Comparison of ENCODE assay signal across 15 mouse cellular contexts in genomic region chr5:123222346-123223050, GRCm38 (mm10). TPM values are rescaled to one million over a fixed set of nuclear protein-coding genes. Genes with fewer than 3 reads are reported as not detected.
"Had no signal": no experiment of that assay in that cellular context is flagged by ENCODE, and none has a peak within 500 bp of the region (broad histone marks: within the 10 kb centered on the region; RNA-seq: fewer than 3 reads in every experiment).

No protein-coding gene starts in this region.

RNA-seq across cellular contexts. Expression of gene Wdr66, which starts 29.4 kb away (rescaled TPM):
- total RNA-seq: monocyte, adult 5-6 weeks had no signal

RNA-seq across cellular contexts. Expression of gene Hpd, which starts 40.0 kb away (rescaled TPM):
- total RNA-seq: layer of hippocampus, adult 8-10 months; layer of hippocampus, postnatal 36 days; left cerebral cortex, adult 2 months; left cerebral cortex, postnatal 10 days; left cerebral cortex, postnatal 36 days; monocyte, adult 5-6 weeks; neutrophil, adult 5-6 weeks had no signal
- polyA plus RNA-seq: limb, embryonic 11.5 days; limb, embryonic 14.5 days; lung, embryonic 15.5 days; midbrain, embryonic 10.5 days; midbrain, embryonic 13.5 days; midbrain, embryonic 16.5 days; myocyte; neural tube, embryonic 13.5 days had no signal
